Mouse (Mus musculus) neural tube, postnatal 0 days (tissue): ENCODE data around the gene Ap1ar. TPM values are rescaled to one million over a fixed set of nuclear protein-coding genes. Genes with fewer than 3 reads are reported as not detected.

Experiments used
- polyA plus RNA-seq: library from polyadenylated mRNA; unstranded; fragments of >200 nt; fragmentation: Nextera tagmentation; extraction: Ambion mirVana; gene quantifications from 2 replicates; pipeline ENCODE4 v1.2.1, GENCODE M21; 2015

Ap1ar gene
- polyA plus RNA-seq = 84.3 and 97.7 TPM in 2 replicates

DNA sequence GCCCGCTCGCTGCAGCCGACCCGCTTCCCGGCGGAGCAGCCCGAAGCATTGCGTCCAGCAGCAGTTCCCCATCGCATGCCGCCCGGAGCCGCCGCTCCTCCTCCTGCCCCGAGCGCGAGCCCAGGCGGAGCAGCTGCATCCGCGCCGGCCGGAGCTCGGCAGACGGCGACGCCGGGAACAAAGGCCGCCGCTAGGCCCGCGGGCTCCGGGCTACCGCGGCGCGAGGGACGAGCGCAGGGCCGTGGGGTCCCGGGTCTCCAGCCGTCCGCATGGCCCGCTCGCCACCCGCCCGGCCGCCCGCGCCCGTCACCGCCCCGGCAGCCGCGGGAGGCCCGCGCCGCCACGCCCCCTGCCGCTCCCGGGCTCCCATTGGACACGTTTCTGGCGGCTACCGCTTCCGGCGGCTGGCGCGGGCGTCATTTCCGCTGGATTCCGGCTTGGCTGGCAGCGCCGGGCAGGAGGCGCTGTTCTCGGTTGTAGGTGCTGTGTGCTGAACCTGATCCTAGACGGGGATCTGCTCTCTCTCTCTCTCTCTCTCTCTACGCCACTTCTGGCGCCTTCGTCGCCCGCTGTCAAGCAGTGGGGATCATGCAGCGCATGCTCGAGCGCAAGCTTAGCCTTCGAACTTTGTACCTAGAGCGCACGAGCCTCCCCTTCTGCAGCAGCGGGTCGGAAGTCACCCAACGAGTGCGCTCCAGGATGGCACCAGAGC, at the start of gene Ap1ar:
Gene Ap1ar, minus strand, starts transcription at position 370 of the 712 bp plus-strand sequence.

DNA sequence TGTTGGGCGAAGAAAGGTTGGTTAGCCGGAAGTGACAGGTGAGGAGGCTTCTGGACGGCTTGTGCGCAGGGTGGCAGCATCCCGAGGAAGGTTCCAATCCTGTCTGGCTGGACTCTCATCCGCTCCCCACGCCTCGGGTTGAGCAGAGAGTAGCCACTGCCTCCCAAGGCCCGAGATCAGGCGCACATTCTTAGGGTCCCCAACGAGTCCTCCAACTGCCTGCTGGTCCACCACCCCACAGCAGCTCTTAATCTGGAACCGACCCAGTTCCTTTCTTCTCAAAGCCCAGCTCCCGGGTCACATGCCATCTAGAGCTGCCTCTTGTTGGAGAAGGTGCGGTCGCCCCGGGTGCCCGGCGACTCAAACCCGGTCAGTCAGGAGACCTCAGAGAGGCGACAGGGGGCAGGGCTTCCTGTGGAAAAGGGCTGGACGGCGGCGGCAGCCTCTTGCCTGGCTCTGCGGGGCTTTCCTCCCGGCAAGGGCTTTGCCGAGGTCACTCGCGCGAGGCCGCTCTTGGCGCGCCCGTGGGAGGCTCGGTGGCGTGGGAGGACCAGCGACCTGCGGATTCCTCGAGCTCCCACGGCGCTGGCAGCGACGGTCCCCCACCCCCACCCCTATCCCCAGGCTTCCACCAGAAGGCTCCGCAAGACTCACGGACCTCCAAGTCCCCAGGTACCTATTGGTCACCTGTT, 47.7 kb downstream of the Ap1ar start, which contains the start of gene Tifa:
Gene Tifa, plus strand, starts transcription at position 306 of the 692 bp plus-strand sequence.

DNA sequence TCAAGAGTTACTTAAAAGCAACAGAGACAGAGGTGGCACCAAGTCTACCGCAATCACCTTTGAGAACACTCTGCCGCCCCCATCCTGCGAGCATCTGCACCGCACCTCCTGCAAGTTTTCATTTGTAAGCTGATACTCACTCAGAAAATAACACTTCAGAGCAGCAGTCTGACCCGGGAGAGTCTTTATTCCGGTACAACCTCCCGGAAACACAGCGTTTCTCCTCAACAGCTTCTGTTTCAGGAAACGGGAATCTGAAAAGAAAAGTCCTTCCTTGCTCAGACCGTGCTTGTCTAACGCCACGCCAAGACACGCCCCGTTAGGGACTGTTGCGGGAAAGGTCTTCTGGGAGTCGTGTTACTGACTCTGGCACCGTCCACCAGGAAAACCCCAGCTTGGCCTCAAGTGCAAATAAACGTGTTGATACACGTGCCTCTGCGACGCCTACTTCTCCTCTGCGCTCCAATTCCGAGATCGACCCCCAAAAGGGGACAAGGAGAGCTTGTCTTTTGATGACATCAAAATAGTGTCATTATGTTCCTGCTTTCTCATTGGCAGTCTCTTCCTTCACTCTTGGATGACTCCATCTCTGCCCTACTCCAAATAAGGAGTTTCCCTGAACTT, 57.2 kb downstream of the Ap1ar start, which contains the start of gene Alpk1:
Gene Alpk1, minus strand, starts transcription at position 507 of the 624 bp plus-strand sequence.

Other genes with a start within 250 kb of the Ap1ar start
- 0.67 and 0.73 TPM in 2 replicates for gene Neurog2, start 204.4 kb downstream of the Ap1ar start, polyA plus RNA-seq
- 0.42 and 0.44 TPM in 2 replicates for gene Alpk1, start 57.0 kb downstream of the Ap1ar start, polyA plus RNA-seq
- gene Tifa, start 47.7 kb downstream of the Ap1ar start, polyA plus RNA-seq = 4.3 and 4.4 TPM in 2 replicates
- 8.3 and 9.8 TPM in 2 replicates for gene Fam241a, start 58.8 kb upstream of the Ap1ar start, polyA plus RNA-seq